Mouse (Mus musculus) left cerebral cortex, postnatal 36 days (tissue): ENCODE measurements around the gene Tmem62. TPM values are rescaled to one million over a fixed set of nuclear protein-coding genes. Genes with fewer than 3 reads are reported as not detected.
"Not testable (repeated sequence)": the region's sequence is repeated elsewhere in the genome, so short reads cannot be mapped to it uniquely, and the experiment has no call there.

Source experiments
- DNase-seq, 2 experiments: peaks; one replicate each; pipeline ENCODE4 v3.0.0; 2021 to 2022; ENCODE audit warnings: low spot score in 2 of 2, mixed read lengths in 1 of 2
- intact Hi-C: fragments of 180-260 bp; cut with DNase I; formaldehyde crosslinking; loops from one replicate; pipeline ENCODE4 v1.15.1; 2025
- total RNA-seq, 2 experiments: library from RNA; stranded (reverse); gene quantifications; 2 replicates each; pipeline ENCODE4 v1.2.3; 2021

The Tmem62 gene
- total RNA-seq: 10 to 100 TPM; 21.9 to 28.2 TPM

- DNase-seq: peak; percentile 74 to 75
- intact Hi-C loops: no loop called here
Observed at GRCm38 (mm10) chr2:120976990-120977925, at the start of gene Tmem62. Tmem62 (plus strand) TSS chr2:120977017.

- intact Hi-C loops: no loop called here
- DNase-seq: no peak
Observed at GRCm38 (mm10) chr2:120933038-120933437, 43.8 kb upstream of the Tmem62 start.

GRCm38 (mm10) chr2:120951208-120951607 lies 25.6 kb upstream of the Tmem62 start:
- intact Hi-C loops: no loop called here
- DNase-seq: peak; percentile 26 to 32

GRCm38 (mm10) chr2:120952176-120952938 lies 24.5 kb upstream of the Tmem62 start:
- DNase-seq: no peak
- intact Hi-C loops: no loop called here

GRCm38 (mm10) chr2:120959363-120959762 lies 17.5 kb upstream of the Tmem62 start:
- DNase-seq: no peak
- intact Hi-C loops: no loop called here

- intact Hi-C loops: no loop called here
- no peak for DNase-seq
Observed at GRCm38 (mm10) chr2:120959827-120960226, 17.0 kb upstream of the Tmem62 start.

GRCm38 (mm10) chr2:120960261-120960660 lies 16.6 kb upstream of the Tmem62 start:
- intact Hi-C loops: no loop called here
- DNase-seq: no peak

- intact Hi-C loops: no loop called here
- DNase-seq: no peak
Observed at GRCm38 (mm10) chr2:120963110-120963509, 13.7 kb upstream of the Tmem62 start.

- intact Hi-C loops: no loop called here
Observed at GRCm38 (mm10) chr2:120965486-120965885, 11.3 kb upstream of the Tmem62 start.

GRCm38 (mm10) chr2:120970045-120970539 lies 6.7 kb upstream of the Tmem62 start:
- intact Hi-C loops: no loop called here
- no peak for DNase-seq

More at GRCm38 (mm10) chr2:120965486-120965885, 11.3 kb upstream of the Tmem62 start:
- no peak for DNase-seq

- DNase-seq: peak; percentile 86 to 87
- intact Hi-C loops: no loop called here
Observed at GRCm38 (mm10) chr2:120970559-120971080, 6.2 kb upstream of the Tmem62 start, which contains the start of gene Ubr1. Ubr1 (minus strand) TSS chr2:120970715.

GRCm38 (mm10) chr2:120971766-120972165 lies 5.1 kb upstream of the Tmem62 start:
- intact Hi-C loops: no loop called here
- DNase-seq: no peak

GRCm38 (mm10) chr2:120972257-120972656 lies 4.6 kb upstream of the Tmem62 start:
- intact Hi-C loops, DNase-seq: not testable (repeated sequence)

GRCm38 (mm10) chr2:120972964-120973363 lies 3.9 kb upstream of the Tmem62 start:
- intact Hi-C loops: no loop called here
- no peak for DNase-seq

GRCm38 (mm10) chr2:120976308-120976707 lies 509 bp upstream of the Tmem62 start:
- DNase-seq: no peak
- intact Hi-C loops: no loop called here

GRCm38 (mm10) chr2:120977926-120978692 lies 1.3 kb downstream of the Tmem62 start:
- no peak for DNase-seq
- intact Hi-C loops: no loop called here

GRCm38 (mm10) chr2:120978693-120979037 lies 1.8 kb downstream of the Tmem62 start:
- DNase-seq: no peak
- intact Hi-C loops: no loop called here

GRCm38 (mm10) chr2:120979819-120980218 lies 3.0 kb downstream of the Tmem62 start:
- intact Hi-C loops: no loop called here
- DNase-seq: no peak

GRCm38 (mm10) chr2:120980861-120981260 lies 4.0 kb downstream of the Tmem62 start:
- no peak for DNase-seq
- intact Hi-C loops: no loop called here
